Mouse (Mus musculus): Measurements from ENCODE around the gene Rprd1b. TPM values are rescaled to one million over a fixed set of nuclear protein-coding genes. Genes with fewer than 3 reads are reported as not detected.

The Rprd1b gene
- polyA plus RNA-seq, 1 experiment, result 5.5 TPM

GRCm38 (mm10) chr2:158145528-158146065 lies 117.3 kb downstream of the Rprd1b start:
- TF ChIP-seq GATA1 (IDR thresholded peaks at IDR 0.05; ENCODE audit: borderline replicate concordance, low read length) (no peak), FLI1 (IDR thresholded peaks at IDR 0.05; ENCODE audit: low read length) (no peak)
- Histone ChIP-seq H3K4me1 (peaks cover 69% of the 10 kb centered on the region), H3K36me3 (replicated peaks; ENCODE audit: low read length) (no peaks in the 10 kb centered on the region)

GRCm38 (mm10) chr2:158146223-158146622 lies 117.9 kb downstream of the Rprd1b start, which contains the start of gene Tgm2:
TSS of gene Tgm2 (minus strand) at chr2:158146436.
- H3K9me3 ChIP-seq, result peaks cover 13% of the 10 kb centered on the region
- H3K27me3 ChIP-seq (replicated peaks), result peaks cover 91% of the 10 kb centered on the region
- peak within 1 kb of the TSS; percentile 89 for H3K4me3 ChIP-seq (replicated peaks)
- no peak for TF ChIP-seq FLI1 (IDR thresholded peaks at IDR 0.05; ENCODE audit: low read length)
- no peak for TF ChIP-seq GATA1 (IDR thresholded peaks at IDR 0.05; ENCODE audit: borderline replicate concordance, low read length)
- H3K4me1 ChIP-seq, result peaks cover 62% of the 10 kb centered on the region
- peaks cover 4% of the 10 kb centered on the region for H3K36me3 ChIP-seq (replicated peaks; ENCODE audit: low read length)

More at GRCm38 (mm10) chr2:158145528-158146065, 117.3 kb downstream of the Rprd1b start:
- Histone ChIP-seq H3K9me3 (peaks cover 7% of the 10 kb centered on the region), H3K27me3 (replicated peaks) (peaks cover 91% of the 10 kb centered on the region), H3K4me3 (replicated peaks) (peak overlapping the region; percentile 89)

GRCm38 (mm10) chr2:158146971-158147370 lies 118.7 kb downstream of the Rprd1b start:
- H3K9me3 ChIP-seq, result peaks cover 18% of the 10 kb centered on the region
- TF ChIP-seq FLI1 (IDR thresholded peaks at IDR 0.05; ENCODE audit: low read length) (no peak), GATA1 (IDR thresholded peaks at IDR 0.05; ENCODE audit: borderline replicate concordance, low read length) (no peak)
- no peak overlapping the region for H3K4me3 ChIP-seq (replicated peaks)
- H3K27me3 ChIP-seq (replicated peaks), result peaks cover 90% of the 10 kb centered on the region
- H3K4me1 ChIP-seq, result peaks cover 55% of the 10 kb centered on the region
- peaks cover 4% of the 10 kb centered on the region for H3K36me3 ChIP-seq (replicated peaks; ENCODE audit: low read length)

GRCm38 (mm10) chr2:158151077-158151476 lies 122.8 kb downstream of the Rprd1b start:
- no peak overlapping the region for H3K4me3 ChIP-seq (replicated peaks)
- peaks cover 22% of the 10 kb centered on the region for H3K9me3 ChIP-seq
- TF ChIP-seq GATA1 (IDR thresholded peaks at IDR 0.05; ENCODE audit: borderline replicate concordance, low read length), result no peak
- no peak for TF ChIP-seq FLI1 (IDR thresholded peaks at IDR 0.05; ENCODE audit: low read length)
- peaks cover 86% of the 10 kb centered on the region for H3K27me3 ChIP-seq (replicated peaks)
- H3K4me1 ChIP-seq, result peaks cover 38% of the 10 kb centered on the region
- H3K36me3 ChIP-seq (replicated peaks; ENCODE audit: low read length), result peaks cover 4% of the 10 kb centered on the region

- TF ChIP-seq FLI1 (IDR thresholded peaks at IDR 0.05; ENCODE audit: low read length) (no peak), GATA1 (IDR thresholded peaks at IDR 0.05; ENCODE audit: borderline replicate concordance, low read length) (no peak)
- peaks cover 4% of the 10 kb centered on the region for H3K36me3 ChIP-seq (replicated peaks; ENCODE audit: low read length)
- peaks cover 29% of the 10 kb centered on the region for H3K4me1 ChIP-seq
- no peak overlapping the region for H3K4me3 ChIP-seq (replicated peaks)
- H3K27me3 ChIP-seq (replicated peaks), result peaks cover 86% of the 10 kb centered on the region
- H3K9me3 ChIP-seq, result peaks cover 22% of the 10 kb centered on the region
Measured at GRCm38 (mm10) chr2:158152685-158153309, 124.5 kb downstream of the Rprd1b start.

GRCm38 (mm10) chr2:158153728-158154343 lies 125.5 kb downstream of the Rprd1b start:
- peaks cover 24% of the 10 kb centered on the region for H3K4me1 ChIP-seq
- peak overlapping the region; percentile 86 for H3K4me3 ChIP-seq (replicated peaks)
- TF ChIP-seq FLI1 (IDR thresholded peaks at IDR 0.05; ENCODE audit: low read length) (no peak), GATA1 (IDR thresholded peaks at IDR 0.05; ENCODE audit: borderline replicate concordance, low read length) (no peak)
- peaks cover 90% of the 10 kb centered on the region for H3K27me3 ChIP-seq (replicated peaks)
- H3K9me3 ChIP-seq, result peaks cover 23% of the 10 kb centered on the region
- H3K36me3 ChIP-seq (replicated peaks; ENCODE audit: low read length), result peaks cover 4% of the 10 kb centered on the region

GRCm38 (mm10) chr2:158154641-158155040 lies 126.3 kb downstream of the Rprd1b start:
- peaks cover 89% of the 10 kb centered on the region for H3K27me3 ChIP-seq (replicated peaks)
- H3K4me3 ChIP-seq (replicated peaks), result no peak overlapping the region
- TF ChIP-seq GATA1 (IDR thresholded peaks at IDR 0.05; ENCODE audit: borderline replicate concordance, low read length) (no peak), FLI1 (IDR thresholded peaks at IDR 0.05; ENCODE audit: low read length) (no peak)
- peaks cover 31% of the 10 kb centered on the region for H3K4me1 ChIP-seq
- H3K36me3 ChIP-seq (replicated peaks; ENCODE audit: low read length), result peaks cover 5% of the 10 kb centered on the region
- H3K9me3 ChIP-seq, result peaks cover 29% of the 10 kb centered on the region

GRCm38 (mm10) chr2:158155101-158155500 lies 126.8 kb downstream of the Rprd1b start:
- Histone ChIP-seq H3K36me3 (replicated peaks; ENCODE audit: low read length) (peaks cover 5% of the 10 kb centered on the region), H3K9me3 (peaks cover 26% of the 10 kb centered on the region), H3K4me3 (replicated peaks) (no peak overlapping the region), H3K27me3 (replicated peaks) (peaks cover 85% of the 10 kb centered on the region), H3K4me1 (peaks cover 35% of the 10 kb centered on the region)
- no peak for TF ChIP-seq FLI1 (IDR thresholded peaks at IDR 0.05; ENCODE audit: low read length)
- TF ChIP-seq GATA1 (IDR thresholded peaks at IDR 0.05; ENCODE audit: borderline replicate concordance, low read length), result no peak

GRCm38 (mm10) chr2:158155615-158156014 lies 127.3 kb downstream of the Rprd1b start:
- peaks cover 5% of the 10 kb centered on the region for H3K36me3 ChIP-seq (replicated peaks; ENCODE audit: low read length)
- TF ChIP-seq FLI1 (IDR thresholded peaks at IDR 0.05; ENCODE audit: low read length) (no peak), GATA1 (IDR thresholded peaks at IDR 0.05; ENCODE audit: borderline replicate concordance, low read length) (no peak)
- peaks cover 41% of the 10 kb centered on the region for H3K4me1 ChIP-seq
- peaks cover 22% of the 10 kb centered on the region for H3K9me3 ChIP-seq
- H3K27me3 ChIP-seq (replicated peaks), result peaks cover 85% of the 10 kb centered on the region
- H3K4me3 ChIP-seq (replicated peaks), result no peak overlapping the region

GRCm38 (mm10) chr2:158156487-158156886 lies 128.2 kb downstream of the Rprd1b start:
- Histone ChIP-seq H3K4me1 (peaks cover 49% of the 10 kb centered on the region), H3K36me3 (replicated peaks; ENCODE audit: low read length) (peaks cover 2% of the 10 kb centered on the region), H3K9me3 (peaks cover 15% of the 10 kb centered on the region), H3K27me3 (replicated peaks) (peaks cover 86% of the 10 kb centered on the region), H3K4me3 (replicated peaks) (no peak overlapping the region)
- no peak for TF ChIP-seq FLI1 (IDR thresholded peaks at IDR 0.05; ENCODE audit: low read length)
- TF ChIP-seq GATA1 (IDR thresholded peaks at IDR 0.05; ENCODE audit: borderline replicate concordance, low read length), result no peak
